Mouse (Mus musculus) olfactory bulb, adult 2 months (tissue): ENCODE data around the gene Vwa1.

Experiments used
- CTCF ChIP-seq: fragments of 200-500 bp; IDR thresholded peaks from 2 replicates; pipeline ENCODE4 v1.5.1; 2012; ENCODE audit warnings: low read depth, mild to moderate bottlenecking, low read length, moderate library complexity; ENCODE audit not compliant: insufficient read depth
- POLR2A ChIP-seq: fragments of 200-500 bp; IDR thresholded peaks from 2 replicates; pipeline ENCODE4 v1.6.1; 2012; ENCODE audit warnings: mild to moderate bottlenecking, low read depth, low read length, moderate library complexity; ENCODE audit not compliant: insufficient read depth

GRCm38 (mm10) chr4:155791240-155791933 lies 16.9 kb upstream of the Vwa1 start:
- no peak for TF ChIP-seq POLR2A
- no peak for TF ChIP-seq CTCF
